Mouse (Mus musculus) heart, embryonic 14.5 days (tissue): ENCODE measurements at regions not wholly inside any gene's neighbourhood (a gene's known extent, or its start where the extent isn't known, plus 50 kb on each side); places are given as distances from the start of the nearest gene placed in this dataset.
A peak's percentile ranks its signal among the peaks of the same experiment; 100 is the strongest.

Source experiments
- ATAC-seq: fragments of 200-750 bp; cut with Nextera tagmentation; 2 replicates; pipeline ENCODE4 v1.8.0; 2017; ENCODE audit warnings: low read depth, moderate TSS enrichment; ENCODE audit not compliant: insufficient number of reproducible peaks, insufficient read depth, low FRiP score
- H3K27ac ChIP-seq, 2 experiments: fragments of 200-500 bp in 1 of 2; fragments of 300-500 bp in 1 of 2; sonication (generic) in 1 of 2; replicated peaks in 1 of 2; 2 replicates each; pipeline ENCODE4 v1.5.1; 2012 to 2014; ENCODE audit warnings: low read depth in 2 of 2, low read length in 2 of 2, control low read depth in 1 of 2, mild to moderate bottlenecking in 1 of 2, mixed read lengths in 1 of 2; ENCODE audit not compliant: control insufficient read depth in 1 of 2, insufficient read depth in 1 of 2
- H3K27me3 ChIP-seq: fragments of 300-500 bp; sonication (generic); 2 replicates; pipeline ENCODE4 v1.6.1; 2014; ENCODE audit warnings: mild to moderate bottlenecking, low read length, control low read depth; ENCODE audit not compliant: control insufficient read depth, insufficient read depth
- H3K36me3 ChIP-seq: fragments of 300-500 bp; sonication (generic); 2 replicates; pipeline ENCODE4 v1.6.1; 2014; ENCODE audit warnings: mild to moderate bottlenecking, control low read depth, low read length, mixed read lengths; ENCODE audit not compliant: control insufficient read depth, insufficient read depth
- H3K4me1 ChIP-seq, 2 experiments: fragments of 200-500 bp in 1 of 2; fragments of 300-500 bp in 1 of 2; sonication (generic) in 1 of 2; 2 replicates each; pipeline ENCODE4 v1.6.1; 2012 to 2014; ENCODE audit warnings: low read length in 2 of 2, control low read depth in 1 of 2, mixed read lengths in 1 of 2; ENCODE audit not compliant: control insufficient read depth in 2 of 2, insufficient read depth in 2 of 2
- H3K4me2 ChIP-seq: fragments of 300-500 bp; sonication (generic); 2 replicates; pipeline ENCODE4 v1.6.1; 2014; ENCODE audit warnings: mild to moderate bottlenecking, low read length
- H3K4me3 ChIP-seq, 2 experiments: fragments of 200-500 bp in 1 of 2; fragments of 300-500 bp in 1 of 2; sonication (generic) in 1 of 2; 2 replicates each; pipeline ENCODE4 v1.5.1; 2012 to 2014; ENCODE audit warnings: low read length in 2 of 2, mild to moderate bottlenecking in 2 of 2, control low read depth in 1 of 2, low read depth in 1 of 2, moderate library complexity in 1 of 2; ENCODE audit not compliant: control insufficient read depth in 1 of 2, insufficient read depth in 1 of 2
- H3K9ac ChIP-seq: fragments of 300-500 bp; sonication (generic); 2 replicates; pipeline ENCODE4 v1.6.1; 2014; ENCODE audit warnings: mild to moderate bottlenecking, low read length
- H3K9me3 ChIP-seq: fragments of 300-500 bp; sonication (generic); 2 replicates; pipeline ENCODE4 v1.6.1; 2016; ENCODE audit warnings: low read length, control low read depth; ENCODE audit not compliant: control insufficient read depth
- WGBS: fragments of 180-500 bp; shearing (Covaris S2); extraction: QIAGEN DNeasy Blood & Tissue Kit; methylation state at CpG from one replicate; pipeline ENCODE4 v1.1.7; 2014; 5-methylcytosine and 5-hydroxymethylcytosine counted together

GRCm38 (mm10) chr8:26524237-26524636 lies 404.9 kb downstream of the Gm45692 start:
- no peak overlapping the region for H3K4me3 ChIP-seq
- H3K4me1 ChIP-seq = no peaks in the 10 kb centered on the region
- H3K9ac ChIP-seq = no peak overlapping the region
- H3K27me3 ChIP-seq = no peaks in the 10 kb centered on the region
- H3K4me2 ChIP-seq = no peak overlapping the region
- no peaks in the 10 kb centered on the region for H3K36me3 ChIP-seq
- WGBS = 89% methylated on average over 2 of the region's 2 CpGs
- ATAC-seq = no peak
- no peak overlapping the region for H3K27ac ChIP-seq
- no peaks in the 10 kb centered on the region for H3K9me3 ChIP-seq

DNA sequence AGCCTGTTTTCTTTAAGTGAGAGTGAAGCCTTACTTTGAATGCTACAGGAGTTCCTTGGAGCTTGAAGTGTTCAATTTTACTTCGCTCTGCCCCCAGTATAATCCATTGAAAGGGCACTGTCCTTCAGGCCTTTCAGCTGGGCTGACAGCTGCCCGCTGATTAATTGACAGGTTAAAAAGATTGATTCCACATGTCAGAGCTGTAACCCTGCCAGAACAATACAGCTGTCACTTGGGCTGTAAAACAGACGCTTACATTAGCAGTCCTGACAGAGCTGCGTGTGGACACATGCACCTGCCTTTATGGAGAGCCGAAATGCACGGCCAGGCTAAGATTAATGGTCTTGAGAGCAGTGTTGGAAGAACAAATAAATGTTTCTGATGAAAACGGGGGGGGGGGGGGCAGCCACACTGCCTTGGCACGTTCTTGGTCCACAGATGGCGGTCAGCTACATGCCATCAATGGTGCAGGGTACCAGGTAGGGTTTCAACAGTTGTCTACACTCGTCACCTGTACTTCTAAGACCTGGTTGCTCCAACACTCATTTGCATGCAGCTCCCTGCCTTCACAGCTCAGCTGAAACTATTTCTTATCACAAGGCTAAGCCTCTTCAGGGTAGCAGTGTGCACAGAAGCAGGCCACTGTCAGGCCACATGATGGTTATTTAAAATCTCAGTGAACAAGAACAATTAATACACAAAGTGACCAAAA lies 407.3 kb downstream of the Gm45692 start:
- ATAC-seq = no peak
- Histone ChIP-seq H3K27me3 (no peaks in the 10 kb centered on the region), H3K27ac (no peak overlapping the region), H3K4me3 (no peak overlapping the region), H3K9me3 (no peaks in the 10 kb centered on the region), H3K4me1 (no peaks in the 10 kb centered on the region), H3K9ac (no peak overlapping the region), H3K4me2 (no peak overlapping the region), H3K36me3 (no peaks in the 10 kb centered on the region)
- 42% methylated on average over 10 of the region's 10 CpGs for WGBS

- Histone ChIP-seq H3K27me3 (no peaks in the 10 kb centered on the region), H3K4me2 (no peak overlapping the region), H3K4me3 (no peak overlapping the region), H3K9ac (no peak overlapping the region), H3K4me1 (no peaks in the 10 kb centered on the region), H3K36me3 (no peaks in the 10 kb centered on the region), H3K27ac (no peak overlapping the region), H3K9me3 (no peaks in the 10 kb centered on the region)
- ATAC-seq = no peak
- WGBS = 58% methylated on average over 5 of the region's 5 CpGs
Measured at GRCm38 (mm10) chr8:26527186-26527580, 407.8 kb downstream of the Gm45692 start.

GRCm38 (mm10) chr8:26529921-26530320 lies 410.6 kb downstream of the Gm45692 start:
- ATAC-seq = no peak
- H3K4me1 ChIP-seq = peaks cover 4 to 8% of the 10 kb centered on the region in 2 experiments; a peak in 1 of 4 replicates
- H3K36me3 ChIP-seq = no peaks in the 10 kb centered on the region
- no peaks in the 10 kb centered on the region for H3K27me3 ChIP-seq
- no peak overlapping the region for H3K9ac ChIP-seq
- H3K9me3 ChIP-seq = no peaks in the 10 kb centered on the region
- no peak overlapping the region for H3K4me3 ChIP-seq
- H3K4me2 ChIP-seq = no peak overlapping the region
- 83% methylated on average over 8 of the region's 8 CpGs for WGBS
- H3K27ac ChIP-seq = no peak overlapping the region

- H3K4me3 ChIP-seq = no peak overlapping the region
- no peaks in the 10 kb centered on the region for H3K27me3 ChIP-seq
- whole genome bisulfite sequencing = 33% methylated on average over 22 of the region's 22 CpGs
- no peaks in the 10 kb centered on the region for H3K36me3 ChIP-seq
- H3K27ac ChIP-seq = no peak overlapping the region
- peaks cover 4 to 8% of the 10 kb centered on the region in 2 experiments; a peak in 1 of 4 replicates for H3K4me1 ChIP-seq
- H3K9ac ChIP-seq = no peak overlapping the region
- peak overlapping the region; percentile 35 for H3K4me2 ChIP-seq
- no peaks in the 10 kb centered on the region for H3K9me3 ChIP-seq
- ATAC-seq = no peak
Measured at GRCm38 (mm10) chr8:26533444-26534421, 414.4 kb downstream of the Gm45692 start.

DNA sequence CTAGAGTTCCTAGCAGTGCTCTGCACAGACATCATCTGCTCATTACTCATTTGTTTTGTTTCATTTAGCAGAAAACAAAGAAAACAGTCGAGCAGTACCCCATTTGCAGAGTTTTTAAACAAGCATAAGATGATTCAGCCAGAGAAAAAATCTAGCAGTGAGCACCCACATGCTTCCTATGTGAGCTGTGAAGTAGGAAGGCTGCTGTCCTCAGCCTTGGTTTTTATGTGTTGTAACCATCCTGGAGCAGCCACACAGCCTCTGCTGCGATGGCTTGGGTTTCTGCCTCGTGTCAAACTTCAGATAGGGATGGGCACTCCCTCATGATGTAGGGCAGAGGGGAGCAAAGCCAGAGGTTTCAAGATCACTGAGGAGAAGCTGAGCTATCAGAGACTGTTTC lies 416.5 kb downstream of the Gm45692 start:
- Histone ChIP-seq H3K27ac (no peak overlapping the region), H3K36me3 (no peaks in the 10 kb centered on the region), H3K9ac (no peak overlapping the region), H3K4me2 (no peak overlapping the region), H3K27me3 (no peaks in the 10 kb centered on the region), H3K9me3 (no peaks in the 10 kb centered on the region), H3K4me3 (no peak overlapping the region), H3K4me1 (peaks cover 4 to 8% of the 10 kb centered on the region in 2 experiments; a peak in 1 of 4 replicates)
- WGBS = 33% methylated on average over 3 of the region's 3 CpGs
- ATAC-seq = no peak

GRCm38 (mm10) chr8:26553691-26554090 lies 423.4 kb upstream of the Zfp703 start:
- no peak for ATAC-seq
- WGBS = 70% methylated on average over 5 of the region's 5 CpGs
- Histone ChIP-seq H3K36me3 (no peaks in the 10 kb centered on the region), H3K9ac (no peak overlapping the region), H3K27me3 (no peaks in the 10 kb centered on the region), H3K4me2 (no peak overlapping the region), H3K9me3 (no peaks in the 10 kb centered on the region), H3K4me3 (no peak overlapping the region), H3K4me1 (no peaks in the 10 kb centered on the region), H3K27ac (no peak overlapping the region)
